Mouse (Mus musculus) liver, embryonic 14.5 days (tissue): ENCODE results near the gene Olfr1162.

ENCODE experiments used
- CTCF ChIP-seq: IDR thresholded peaks from 2 replicates; pipeline ENCODE4 v1.5.1; 2016; ENCODE audit warnings: antibody characterized with exemption, low read depth, control low read depth
- EP300 ChIP-seq: IDR thresholded peaks from 2 replicates; pipeline ENCODE4 v1.6.1; 2016; ENCODE audit warnings: antibody characterized with exemption, low read depth

DNA sequence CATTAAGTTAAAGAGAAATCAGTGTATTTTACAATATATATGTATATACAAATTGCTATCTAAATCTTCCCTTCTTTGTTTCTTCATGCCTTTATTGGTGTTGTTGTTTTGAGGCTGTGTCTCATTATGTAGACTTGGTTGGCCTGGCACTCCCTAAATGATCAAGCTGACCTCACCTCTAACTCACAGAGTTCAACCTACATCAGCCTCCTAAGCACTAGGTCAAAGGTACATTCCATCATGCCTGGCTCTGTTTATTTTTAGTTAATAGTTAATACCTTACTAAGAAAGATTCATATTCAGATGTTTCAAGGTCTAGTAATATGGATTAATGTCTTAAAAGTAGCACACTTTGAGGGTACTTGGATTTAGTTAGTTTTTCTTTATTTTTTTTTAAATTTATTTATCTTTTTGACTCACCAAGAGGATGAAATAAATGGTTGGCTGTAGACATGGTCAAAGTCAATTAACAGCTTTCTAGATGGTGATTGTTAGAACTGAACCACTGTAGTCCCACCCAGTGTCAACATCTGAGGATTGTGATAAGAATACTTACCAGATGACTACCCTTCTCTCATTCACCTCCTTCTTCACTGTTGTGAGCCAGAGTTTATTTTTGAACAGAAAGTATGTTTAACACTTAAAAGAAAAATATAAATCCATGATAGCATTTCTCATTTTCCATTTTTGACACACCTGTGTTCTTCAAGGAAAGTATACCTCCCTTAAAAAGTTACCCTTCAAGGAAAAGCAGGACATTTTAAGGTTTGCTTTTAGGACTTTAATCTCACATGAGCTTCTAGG, 43.2 kb downstream of the Olfr1162 start, which contains the start of gene Olfr1160:
- no peak for TF ChIP-seq EP300
- TF ChIP-seq CTCF: no peak
